Mouse (Mus musculus): ENCODE measurements around the gene Mad1l1.

Gene Mad1l1

GRCm38 (mm10) chr5:140045453-140045852 is 275.9 kb downstream of the Mad1l1 start:
- no peak for DNase-seq (ENCODE audit: low spot score)

DNA sequence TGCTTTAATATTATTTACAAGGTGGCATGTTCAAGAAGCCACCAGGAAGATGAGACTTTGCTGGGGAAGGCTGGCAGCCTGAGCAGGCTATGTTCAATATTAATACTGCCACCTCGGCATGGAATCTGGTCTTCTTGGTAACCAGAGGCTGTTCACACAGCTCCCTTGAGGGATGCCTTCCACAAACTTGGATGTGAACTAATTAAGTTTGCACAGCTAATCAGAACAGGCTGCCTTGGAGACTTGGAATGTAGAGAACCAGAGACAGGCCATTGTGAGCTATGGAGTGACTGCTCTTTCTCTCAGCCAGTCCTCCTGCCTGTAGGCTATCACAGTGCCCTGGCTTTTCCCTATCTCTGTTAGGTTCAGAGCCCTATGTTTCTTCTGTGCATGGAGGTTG is 278.4 kb downstream of the Mad1l1 start:
- DNase-seq (ENCODE audit: low spot score), result no peak

DNA sequence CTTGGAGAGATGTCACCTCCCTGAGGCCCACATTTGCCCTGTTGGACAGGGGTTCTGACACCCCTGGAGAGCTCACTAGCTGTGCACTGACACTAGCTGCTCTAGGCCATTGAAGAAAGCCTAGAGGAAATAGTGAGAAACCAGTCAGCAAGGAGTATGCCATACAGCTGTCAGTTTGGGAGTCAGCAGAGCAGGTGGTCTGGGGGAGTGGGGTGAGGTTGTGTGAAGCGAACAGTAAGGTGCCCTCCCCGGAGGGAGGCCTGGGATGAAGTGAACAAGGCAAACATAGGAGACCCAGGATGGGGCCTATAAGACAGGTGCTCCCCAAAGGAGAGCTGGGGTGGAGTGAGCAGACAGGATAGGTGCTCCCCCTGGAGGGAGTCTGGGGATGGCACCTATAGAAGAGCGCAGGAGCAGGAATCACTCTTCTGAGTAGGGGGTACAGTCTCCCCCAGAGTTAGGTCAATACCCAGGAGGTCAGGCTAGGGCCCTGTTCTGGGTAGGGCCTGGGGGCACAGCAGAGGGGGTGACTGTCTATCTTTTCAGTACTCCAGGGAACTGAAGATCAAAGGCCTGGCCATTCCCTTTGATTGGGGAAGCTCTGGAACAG is 279.2 kb downstream of the Mad1l1 start:
- DNase-seq (ENCODE audit: low spot score), result peak; percentile 17

DNA sequence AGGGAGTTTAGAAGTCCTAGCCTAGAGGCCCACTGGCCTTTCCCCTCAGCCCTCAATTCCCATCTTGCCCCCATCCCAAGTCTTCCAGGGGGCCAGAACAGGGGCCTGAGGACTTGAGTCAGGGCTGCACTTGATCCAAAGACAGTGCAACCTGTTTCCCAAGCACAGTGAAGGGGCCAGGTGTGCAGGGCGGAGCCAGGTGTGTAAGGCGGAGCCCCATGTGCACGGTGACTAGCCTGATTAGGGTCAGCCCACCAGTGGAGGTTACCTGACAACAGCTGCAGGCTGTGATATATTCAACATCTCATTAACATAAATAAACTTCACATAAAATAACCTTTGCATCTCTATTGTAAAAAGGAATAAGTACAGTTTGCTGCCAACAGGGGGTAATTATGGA is 280.3 kb downstream of the Mad1l1 start:
- DNase-seq (ENCODE audit: low spot score), result no peak

- no peak for DNase-seq (ENCODE audit: low spot score)
Measured at GRCm38 (mm10) chr5:140037587-140038233, 283.6 kb downstream of the Mad1l1 start.

GRCm38 (mm10) chr5:140035641-140036040 is 285.7 kb downstream of the Mad1l1 start:
- no peak for DNase-seq (ENCODE audit: low spot score)

DNA sequence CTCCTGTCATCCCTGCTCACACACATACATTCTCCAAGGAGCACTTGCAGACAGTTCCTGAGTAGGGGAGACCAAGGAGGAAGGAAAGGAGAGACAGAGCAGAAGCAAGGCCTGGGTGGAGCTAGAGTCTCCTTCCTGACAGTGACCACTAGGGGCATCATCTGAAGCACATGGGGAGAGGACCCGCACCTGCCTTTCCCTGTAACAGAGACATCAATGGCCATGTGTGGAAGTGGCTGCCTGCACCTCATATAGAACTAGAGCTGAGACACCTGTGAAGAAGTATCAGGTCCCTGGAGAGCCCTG is 286.4 kb downstream of the Mad1l1 start:
- DNase-seq (ENCODE audit: low spot score), result no peak

DNA sequence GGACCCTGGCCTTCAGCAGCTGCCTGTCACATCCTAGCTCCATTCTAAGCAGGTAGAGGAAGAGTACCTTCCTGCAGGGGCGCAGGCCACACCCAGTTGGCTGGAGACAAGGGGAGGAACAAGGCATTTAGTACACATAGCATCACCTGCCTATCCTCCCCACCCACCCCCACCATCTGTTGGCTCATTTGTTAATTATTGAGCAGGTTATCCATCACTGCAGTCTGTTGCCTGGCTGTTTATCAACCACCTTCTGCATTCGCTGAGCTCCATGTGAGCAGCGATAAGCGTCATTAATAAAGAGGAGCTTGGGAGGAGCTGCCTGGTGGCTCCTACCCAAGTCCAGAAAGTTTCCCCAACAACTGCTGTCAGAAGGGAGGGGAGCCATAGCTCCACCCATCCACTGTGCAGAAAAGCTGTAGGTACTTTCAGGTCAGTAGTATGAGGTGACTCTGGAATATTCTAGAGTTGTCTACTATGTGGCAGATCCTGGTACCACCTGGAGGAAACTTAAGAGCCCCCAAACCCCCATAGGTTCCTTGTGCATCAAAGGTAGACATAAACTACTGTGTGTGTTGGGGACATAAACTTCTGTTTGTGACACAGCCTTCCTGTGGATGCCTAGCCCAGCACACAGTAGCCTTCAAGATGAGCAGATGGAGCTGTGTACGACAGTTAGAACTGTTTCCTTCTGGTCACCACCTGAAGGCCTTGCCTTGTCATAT is 286.9 kb downstream of the Mad1l1 start:
- DNase-seq (ENCODE audit: low spot score), result no peak

DNA sequence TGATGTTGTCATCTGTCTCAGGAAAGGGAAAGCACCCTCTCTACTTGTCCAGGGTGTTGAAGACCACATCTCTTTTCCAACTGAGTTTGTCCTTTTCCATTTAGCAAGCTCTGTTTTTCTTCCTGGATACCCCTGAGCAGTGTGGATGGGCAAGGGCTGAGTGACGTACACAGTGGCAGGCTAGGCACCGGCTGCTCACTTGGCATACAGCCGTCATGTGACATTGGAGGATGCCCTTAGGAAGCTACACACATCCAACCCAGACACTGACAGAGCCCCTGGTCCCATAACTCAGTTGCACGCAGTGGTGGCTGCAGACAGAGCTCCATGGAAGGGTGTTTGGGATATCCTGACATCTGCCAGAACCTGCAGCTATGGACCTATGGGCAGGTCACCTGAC is 295.0 kb downstream of the Mad1l1 start:
- no peak for DNase-seq (ENCODE audit: low spot score)

DNA sequence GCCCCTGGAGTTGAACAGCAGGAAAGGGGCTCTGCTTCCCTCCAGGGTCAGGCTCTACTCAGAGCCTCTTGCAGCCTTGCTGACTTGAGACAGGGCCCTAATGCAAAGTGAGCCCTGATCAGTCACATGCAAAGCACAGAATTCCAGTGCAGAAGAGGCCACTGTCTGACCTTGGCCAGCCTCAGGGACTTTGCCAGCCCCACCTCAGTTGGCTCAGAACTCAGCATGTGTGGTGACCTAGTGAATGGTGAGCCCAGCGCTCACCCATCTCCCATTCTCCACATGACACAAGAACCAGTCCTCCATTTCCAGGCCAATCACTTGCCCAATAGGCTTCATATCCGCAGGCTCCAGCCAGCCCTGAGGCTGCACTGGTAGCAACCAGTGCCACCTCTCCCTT is 296.1 kb downstream of the Mad1l1 start:
- DNase-seq (ENCODE audit: low spot score), result no peak

DNA sequence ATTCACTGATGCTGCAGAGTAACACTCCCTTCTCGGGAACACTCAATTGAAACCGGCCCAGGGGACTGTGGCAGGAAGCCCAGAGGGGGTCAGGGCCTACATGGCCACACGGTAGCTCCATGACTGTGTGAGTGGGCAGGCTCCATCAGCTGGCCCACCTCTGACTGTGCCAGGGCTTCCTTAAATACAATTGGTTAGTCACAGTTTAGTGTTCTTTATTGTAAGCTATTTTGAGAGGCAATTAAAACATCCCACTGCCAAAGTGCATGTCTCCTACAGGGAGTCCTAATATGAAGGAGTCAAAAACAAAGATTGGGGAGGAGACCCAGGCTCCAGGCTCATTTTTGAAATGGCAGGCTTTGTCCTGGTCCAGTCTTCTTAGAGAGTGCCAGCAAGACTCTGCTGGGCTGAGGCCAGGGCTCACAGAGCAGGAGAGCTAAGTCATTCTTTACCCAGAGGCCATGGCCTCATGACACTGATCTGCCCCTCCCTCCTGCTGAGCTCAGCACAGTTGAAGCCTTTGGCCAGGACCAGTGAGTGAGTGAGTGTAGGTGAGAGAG is 297.3 kb downstream of the Mad1l1 start:
- peak; percentile 40 for DNase-seq (ENCODE audit: low spot score)

DNA sequence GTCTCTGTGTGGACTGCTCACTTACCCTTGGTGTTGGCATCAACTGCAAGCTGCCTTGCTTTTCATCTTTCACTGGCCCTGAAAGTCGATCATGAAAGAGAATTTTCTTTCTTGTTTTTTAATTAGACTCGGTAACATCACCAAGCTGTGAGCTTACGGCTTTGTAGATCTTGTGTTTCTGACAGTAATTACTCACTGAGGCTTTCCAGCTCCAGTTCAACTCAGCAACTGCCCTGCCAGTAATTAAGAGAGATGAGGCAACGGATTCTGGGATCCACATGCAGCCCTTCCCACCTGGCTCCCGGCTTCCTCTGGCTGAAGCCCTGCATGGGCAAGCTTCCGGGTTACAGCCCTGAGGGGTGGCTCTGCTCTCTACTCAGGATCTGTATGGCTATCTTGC is 298.5 kb downstream of the Mad1l1 start:
- DNase-seq (ENCODE audit: low spot score), result no peak

DNA sequence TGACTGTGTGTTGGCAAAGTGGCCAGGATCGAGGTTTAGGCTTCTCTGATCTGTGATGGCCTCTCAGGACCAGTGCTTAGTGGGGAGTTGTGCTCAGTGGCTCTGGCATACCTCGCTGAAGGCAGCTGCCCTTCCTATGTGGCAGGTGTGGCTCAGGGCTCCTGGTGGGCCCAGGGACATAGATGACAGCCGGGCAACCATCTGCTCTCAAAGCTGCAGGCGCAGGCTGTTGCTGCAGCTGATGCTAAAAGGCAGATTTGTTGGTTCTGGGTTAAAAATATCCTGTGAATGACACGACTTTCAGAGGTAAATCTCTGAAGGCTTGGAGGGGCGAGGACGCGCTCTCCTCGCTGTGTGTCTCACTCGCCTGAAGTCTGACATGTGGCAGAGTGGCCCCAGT is 299.6 kb downstream of the Mad1l1 start:
- DNase-seq (ENCODE audit: low spot score), result peak; percentile 52

- DNase-seq (ENCODE audit: low spot score), result no peak
Measured at GRCm38 (mm10) chr5:140019616-140020015, 301.7 kb downstream of the Mad1l1 start.

DNA sequence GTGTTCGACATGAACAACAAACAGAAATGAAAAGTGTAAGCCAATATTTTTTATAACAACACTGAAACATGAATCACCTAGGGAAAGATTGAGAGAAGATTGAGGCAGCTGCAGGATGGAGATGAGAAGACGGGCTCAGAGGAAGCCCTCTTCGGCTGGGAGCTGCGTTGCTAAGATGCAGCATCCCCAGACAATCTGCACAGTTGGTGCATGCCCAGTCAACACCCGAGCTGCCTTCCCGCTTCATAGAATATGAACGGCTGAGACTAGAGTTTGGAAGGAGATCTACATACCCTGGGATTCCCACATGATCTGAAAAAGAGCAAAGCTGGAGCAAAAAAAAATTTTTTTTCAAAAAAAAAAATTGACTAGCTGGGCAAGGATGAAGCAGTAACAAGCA is 302.6 kb downstream of the Mad1l1 start:
- DNase-seq (ENCODE audit: low spot score), result peak; percentile 14

DNA sequence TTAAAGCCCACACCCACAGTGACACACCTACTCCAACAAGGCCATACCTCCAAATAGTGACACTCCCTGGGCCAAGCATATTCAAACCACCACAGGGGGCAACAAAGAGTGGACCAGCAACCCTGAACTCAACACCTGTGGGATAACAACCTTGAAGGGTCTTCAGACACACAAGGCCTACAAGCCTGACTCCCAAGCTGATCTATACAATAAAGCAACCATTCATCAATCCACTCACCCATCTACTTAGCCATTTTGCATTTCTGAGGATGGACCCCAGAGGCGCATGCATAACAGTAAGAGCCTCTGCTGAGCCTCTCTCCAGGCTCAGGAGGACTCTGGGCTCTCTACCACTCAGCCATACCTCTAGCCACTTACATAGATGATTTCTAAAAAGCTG is 304.5 kb downstream of the Mad1l1 start:
- no peak for DNase-seq (ENCODE audit: low spot score)

- DNase-seq (ENCODE audit: low spot score), result no peak
Measured at GRCm38 (mm10) chr5:140013652-140014051, 307.7 kb downstream of the Mad1l1 start.

- no peak for DNase-seq (ENCODE audit: low spot score)
Measured at GRCm38 (mm10) chr5:140012286-140012967, 308.9 kb downstream of the Mad1l1 start.

- DNase-seq (ENCODE audit: low spot score), result no peak
Measured at GRCm38 (mm10) chr5:140010405-140010804, 310.9 kb downstream of the Mad1l1 start.

DNA sequence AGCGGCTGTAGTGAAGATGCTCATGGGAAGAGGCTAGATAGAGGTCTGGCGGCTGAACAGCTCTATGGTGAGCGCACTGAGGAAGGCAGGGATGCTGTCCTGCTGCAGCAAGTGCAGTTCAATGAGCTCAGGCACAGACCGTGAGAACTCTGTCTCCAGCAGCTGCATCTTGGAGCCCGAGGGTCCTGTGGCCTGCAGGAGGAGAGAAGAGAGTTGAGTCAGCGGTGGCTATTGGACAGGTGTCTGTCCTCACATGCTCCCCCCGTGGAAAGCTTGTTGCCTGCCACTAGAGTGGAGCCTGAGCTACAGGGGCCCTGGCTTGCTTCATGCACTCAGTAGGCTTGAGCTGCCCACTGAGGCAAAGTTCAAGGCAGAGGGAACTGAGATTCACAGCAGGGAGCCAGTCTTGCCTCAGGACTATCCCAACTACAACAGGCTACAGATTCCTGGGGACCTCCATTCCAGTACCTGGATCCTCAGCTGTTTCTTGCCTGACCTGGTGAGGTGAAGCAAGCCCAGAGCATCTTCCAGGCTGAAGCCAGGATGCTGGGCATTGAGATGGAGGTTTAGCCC is 312.2 kb downstream of the Mad1l1 start:
- DNase-seq (ENCODE audit: low spot score), result no peak

GRCm38 (mm10) chr5:140008523-140008806 is 312.9 kb downstream of the Mad1l1 start:
- DNase-seq (ENCODE audit: low spot score), result no peak

DNA sequence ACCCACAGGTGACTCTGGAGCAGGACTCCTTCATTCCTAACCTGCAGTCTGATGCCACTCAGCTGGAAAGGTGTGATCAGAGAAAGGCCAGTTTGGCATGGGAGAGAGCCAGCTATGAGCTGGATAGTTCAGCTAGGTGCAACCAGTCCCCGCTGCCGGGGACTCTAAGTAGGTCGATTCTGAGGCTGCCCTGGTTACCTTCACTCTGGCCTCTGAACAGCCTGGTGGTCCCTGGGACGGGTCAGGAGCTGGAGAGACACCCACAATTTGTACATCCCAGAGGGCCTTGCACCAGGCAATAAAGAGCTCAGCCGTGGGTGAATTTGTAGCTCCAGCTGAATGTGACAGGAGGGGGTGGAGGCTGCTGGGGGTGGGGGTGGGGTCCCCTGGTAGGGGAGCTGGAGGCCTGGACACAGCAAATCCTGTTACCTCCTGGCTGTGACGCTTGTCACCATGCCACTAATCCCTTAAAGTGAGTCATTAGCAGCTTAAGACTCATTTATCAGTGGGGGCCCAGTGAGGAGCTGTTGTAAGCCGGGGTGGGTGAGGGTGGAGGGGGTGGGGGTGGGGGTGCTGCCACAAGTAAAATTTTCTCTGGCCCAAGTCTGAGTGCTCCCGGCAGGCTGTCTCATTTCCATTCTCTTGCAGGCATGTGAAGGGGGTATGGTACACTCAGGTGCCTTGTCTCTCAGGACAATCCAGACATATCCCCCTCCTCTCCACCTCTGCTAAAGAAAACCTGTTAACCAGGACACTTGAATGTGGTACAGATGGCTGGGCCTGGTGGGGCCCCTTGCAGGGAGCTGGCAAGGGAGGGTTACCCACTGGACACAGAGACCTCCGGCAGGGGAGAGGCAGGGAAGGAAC is 313.5 kb downstream of the Mad1l1 start:
- no peak for DNase-seq (ENCODE audit: low spot score)

All from layer of hippocampus, adult 11-12 months (tissue).